Mouse (Mus musculus): ENCODE data around the gene Ccnt1.
"Not testable (repeated sequence)": the region's sequence is repeated elsewhere in the genome, so short reads cannot be mapped to it uniquely, and the experiment has no call there.

Ccnt1 gene

GRCm38 (mm10) chr15:98595049-98595448 is 24.3 kb upstream of the Ccnt1 start:
- DNase-seq, result no peak

DNA sequence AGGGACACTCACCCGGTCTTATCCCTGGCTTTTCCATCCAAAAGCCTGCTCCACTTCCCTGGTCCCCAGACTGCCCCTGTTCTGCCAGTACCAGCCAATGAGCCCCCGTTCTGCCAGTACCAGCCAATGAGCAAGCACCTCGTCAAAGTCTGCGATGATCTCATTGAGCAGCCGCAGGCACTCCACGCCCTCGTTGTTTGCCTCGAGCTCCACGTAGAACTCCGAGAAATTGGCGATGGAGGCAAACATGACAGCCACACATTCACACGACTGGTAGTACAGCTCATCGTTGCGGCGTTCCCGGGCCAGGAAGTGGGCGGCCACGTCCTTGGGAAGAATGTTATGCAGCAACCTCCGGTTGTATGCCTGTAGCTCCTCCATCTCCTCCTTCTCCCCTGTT is 23.5 kb upstream of the Ccnt1 start:
- no peak for DNase-seq

GRCm38 (mm10) chr15:98591396-98591795 is 20.7 kb upstream of the Ccnt1 start:
- DNase-seq, result no peak

GRCm38 (mm10) chr15:98589640-98590336 is 19.1 kb upstream of the Ccnt1 start:
- peak in 1 of 2 experiments; percentile 0 for DNase-seq

GRCm38 (mm10) chr15:98587751-98588150 is 17.0 kb upstream of the Ccnt1 start:
- no peak for DNase-seq

GRCm38 (mm10) chr15:98586141-98586540 is 15.4 kb upstream of the Ccnt1 start:
- DNase-seq, result not testable (repeated sequence)

GRCm38 (mm10) chr15:98585421-98585820 is 14.7 kb upstream of the Ccnt1 start:
- DNase-seq, result no peak

DNA sequence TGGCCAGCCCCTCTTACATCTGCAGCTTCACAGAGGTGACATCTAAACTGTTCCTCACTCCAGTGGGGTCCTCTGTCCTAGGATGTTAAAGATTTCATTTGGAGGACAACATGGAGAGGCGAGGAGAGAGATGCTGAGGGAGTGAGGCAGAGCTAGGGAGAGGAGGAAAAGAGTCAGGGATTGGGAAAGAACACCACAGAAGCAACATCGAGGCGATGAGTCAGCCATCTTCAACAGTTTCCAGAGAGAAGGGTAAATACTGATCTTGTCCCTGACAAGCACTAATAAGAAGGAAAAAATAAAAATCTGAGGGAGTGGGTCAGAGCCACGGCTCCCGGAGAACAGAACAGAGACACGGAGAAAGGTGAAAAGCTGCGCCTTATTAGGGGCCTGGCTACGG is 12.3 kb upstream of the Ccnt1 start:
- DNase-seq, result no peak

- no peak for DNase-seq
Observed at GRCm38 (mm10) chr15:98582410-98582809, 11.7 kb upstream of the Ccnt1 start.

- DNase-seq, result peak; percentile 77 to 86
Observed at GRCm38 (mm10) chr15:98579795-98580464, 9.2 kb upstream of the Ccnt1 start.

DNA sequence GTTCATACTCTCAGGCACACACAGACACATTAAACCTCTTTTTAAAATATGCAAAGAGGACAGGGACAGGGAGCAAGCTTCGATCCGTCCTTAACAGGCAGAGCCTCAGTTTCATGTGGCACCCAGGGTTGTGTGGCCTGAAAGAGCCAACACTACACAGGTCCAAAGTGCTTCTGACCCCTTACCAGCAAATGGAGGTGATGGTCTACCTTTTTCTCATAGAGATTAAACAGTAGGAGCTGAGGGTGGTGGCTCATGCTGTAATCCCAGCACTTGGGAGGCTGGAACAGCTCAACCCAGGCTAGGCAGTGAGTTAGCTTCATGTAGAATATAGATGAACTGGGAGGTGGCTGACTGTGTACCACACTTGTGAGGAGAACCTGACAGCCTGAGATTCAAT is 8.6 kb upstream of the Ccnt1 start:
- no peak for DNase-seq

DNA sequence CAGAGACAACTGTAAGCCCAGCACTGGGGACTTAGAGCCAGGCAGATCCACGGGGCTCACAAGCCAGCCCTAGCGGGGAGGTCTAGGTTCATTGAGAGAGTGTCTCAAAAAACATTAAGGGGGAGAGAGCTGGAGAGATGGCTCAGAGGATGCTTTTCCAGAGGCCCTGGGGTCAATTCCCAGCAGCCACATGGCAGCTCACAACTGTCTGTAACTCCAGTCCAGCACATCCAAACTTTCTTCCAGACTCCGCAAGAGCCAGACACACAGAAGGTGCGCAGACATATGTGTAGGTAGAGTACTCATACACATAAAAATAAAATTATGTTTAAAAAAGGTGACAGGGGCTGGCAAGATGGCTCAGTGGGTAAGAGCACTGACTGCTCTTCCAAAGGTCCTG is 2.6 kb upstream of the Ccnt1 start:
- no peak for DNase-seq

GRCm38 (mm10) chr15:98569795-98570365 is 843 bp downstream of the Ccnt1 start:
- no peak for DNase-seq

DNA sequence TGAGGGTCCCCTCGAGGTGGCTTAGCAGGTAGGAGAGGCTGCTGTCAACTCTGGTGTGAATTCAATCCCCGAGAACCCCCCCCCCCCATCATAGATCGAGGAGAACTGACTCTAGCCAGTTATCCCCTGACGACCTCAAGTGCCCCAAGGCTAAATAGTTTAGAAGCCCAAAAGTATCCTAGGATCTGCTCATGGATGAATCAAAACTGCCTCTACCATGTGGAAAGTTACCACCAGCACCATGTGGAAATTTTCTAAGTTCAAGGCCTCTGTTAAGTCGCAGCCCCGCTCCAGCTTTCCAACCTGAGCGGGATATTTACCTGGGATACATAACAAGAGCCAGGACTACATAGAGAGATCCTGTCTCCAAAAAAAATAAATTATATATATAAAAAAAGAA is 1.5 kb downstream of the Ccnt1 start:
- no peak for DNase-seq

DNA sequence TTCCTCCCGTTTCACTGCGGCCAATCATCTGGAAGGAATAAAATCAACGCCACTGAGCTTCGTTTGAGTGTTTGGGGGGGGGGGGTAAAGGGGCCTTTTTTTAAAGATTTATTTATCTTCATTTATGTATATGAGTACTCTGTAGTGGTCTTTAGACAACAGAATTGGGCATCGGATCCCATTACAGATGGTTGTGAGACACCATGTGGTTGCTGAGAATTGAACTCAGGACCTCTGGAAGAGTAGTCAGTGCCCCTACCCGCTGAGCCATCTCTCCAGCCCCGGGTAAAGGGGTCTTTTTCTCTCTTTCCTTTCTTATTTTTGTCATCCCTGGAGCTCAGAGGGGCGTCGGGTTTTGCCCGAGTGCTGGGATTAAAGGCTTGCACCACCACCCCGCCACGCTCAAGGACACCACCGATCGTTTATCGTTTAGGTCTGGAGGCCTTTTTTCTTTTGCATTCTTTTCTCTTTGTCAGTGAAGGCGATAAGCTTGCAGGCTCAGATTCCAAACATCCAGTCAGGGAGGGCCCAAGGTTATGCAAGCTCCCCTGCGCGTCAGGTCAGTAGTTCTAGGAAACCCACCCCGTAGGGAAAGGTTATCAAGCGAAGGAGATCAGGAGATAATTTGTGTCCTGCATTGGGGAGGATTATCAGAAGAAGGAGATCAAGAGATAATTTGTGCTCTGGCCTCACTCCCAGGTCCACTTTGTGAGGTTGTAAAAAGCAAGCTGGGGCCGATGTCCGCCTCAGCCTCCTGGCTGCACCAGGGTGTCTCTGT is 2.3 kb downstream of the Ccnt1 start:
- DNase-seq, result no peak

GRCm38 (mm10) chr15:98567278-98568134 is 3.2 kb downstream of the Ccnt1 start:
- DNase-seq, result peak; percentile 100

- no peak for DNase-seq
Observed at GRCm38 (mm10) chr15:98566973-98567277, 3.8 kb downstream of the Ccnt1 start.

DNA sequence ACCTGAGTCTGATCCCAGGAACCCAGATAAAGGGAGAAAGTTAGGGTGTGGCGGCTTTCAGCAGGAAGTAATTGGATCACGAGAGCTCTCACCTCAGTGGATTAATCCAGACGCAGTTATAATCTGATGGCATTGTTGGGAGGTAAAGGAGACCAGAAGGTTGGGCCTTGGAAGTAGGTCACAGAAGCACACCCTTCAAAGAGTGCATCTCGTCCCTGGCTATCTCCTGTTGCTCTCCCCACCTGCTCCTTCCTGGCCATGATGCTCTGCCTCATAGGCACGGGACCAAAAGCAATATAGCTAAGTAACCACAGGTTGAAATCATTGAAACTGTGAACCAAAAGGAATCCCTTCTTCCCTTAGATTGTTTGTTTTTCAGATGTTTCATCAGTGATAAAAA is 13.5 kb downstream of the Ccnt1 start:
- DNase-seq, result peak in 1 of 2 experiments; percentile 21

DNA sequence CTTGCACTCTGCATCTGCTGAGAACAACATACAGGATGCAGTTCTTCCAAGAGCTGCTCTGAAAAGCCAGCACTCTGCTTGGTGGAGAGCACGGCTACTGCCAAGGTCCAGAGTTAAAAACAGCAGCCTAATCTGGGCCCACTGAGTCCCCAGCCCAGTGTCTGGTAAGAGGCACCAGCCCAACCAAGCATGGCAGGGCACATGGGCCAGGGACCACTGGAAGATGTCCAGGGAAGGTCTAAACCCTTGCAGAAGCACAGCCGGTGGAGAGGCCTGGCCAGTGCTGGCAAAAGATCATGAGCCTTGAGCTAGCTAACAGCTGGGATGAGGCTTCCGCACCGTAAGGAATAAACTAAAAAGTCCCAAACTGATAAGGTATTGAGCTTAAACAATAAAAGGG is 14.8 kb downstream of the Ccnt1 start:
- no peak for DNase-seq

DNA sequence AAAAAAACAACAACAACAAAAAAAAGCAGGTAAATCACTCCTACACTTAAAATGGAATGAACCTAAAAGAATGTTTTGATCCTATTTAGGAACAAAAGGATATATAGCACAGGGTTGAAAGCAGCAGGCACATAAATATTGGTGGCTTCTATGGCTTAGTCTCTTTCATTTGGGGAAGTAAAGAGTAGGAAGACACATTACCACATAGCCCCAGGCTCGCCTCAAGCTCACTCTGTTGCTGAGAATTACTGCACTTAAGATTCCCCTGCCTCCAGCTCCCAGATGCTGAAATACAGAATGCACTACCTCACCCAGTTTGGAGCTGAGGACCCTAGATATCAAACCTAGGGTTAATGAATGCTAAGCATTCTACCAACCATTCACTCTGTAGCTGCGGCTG is 18.0 kb downstream of the Ccnt1 start:
- DNase-seq, result no peak

DNA sequence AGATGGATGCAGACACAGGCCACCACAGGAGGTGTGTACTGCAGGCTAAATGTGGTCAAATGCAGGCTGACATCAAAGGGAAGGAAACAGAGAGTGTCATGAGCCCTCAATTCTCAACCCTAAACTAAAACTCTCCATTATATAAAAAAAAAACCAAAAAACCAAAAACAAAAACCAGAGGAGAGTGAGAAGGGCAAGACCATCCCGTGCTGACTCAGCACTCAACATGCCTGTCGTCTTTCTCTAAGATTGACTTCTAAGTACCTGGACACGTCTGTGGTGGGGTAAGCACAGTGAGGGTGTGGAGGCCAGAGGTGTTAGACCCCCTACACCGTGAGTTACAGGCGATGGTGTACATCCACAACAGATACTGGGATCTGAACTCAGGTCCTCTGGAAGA is 23.9 kb downstream of the Ccnt1 start:
- DNase-seq, result peak in 1 of 2 experiments; percentile 24

DNA sequence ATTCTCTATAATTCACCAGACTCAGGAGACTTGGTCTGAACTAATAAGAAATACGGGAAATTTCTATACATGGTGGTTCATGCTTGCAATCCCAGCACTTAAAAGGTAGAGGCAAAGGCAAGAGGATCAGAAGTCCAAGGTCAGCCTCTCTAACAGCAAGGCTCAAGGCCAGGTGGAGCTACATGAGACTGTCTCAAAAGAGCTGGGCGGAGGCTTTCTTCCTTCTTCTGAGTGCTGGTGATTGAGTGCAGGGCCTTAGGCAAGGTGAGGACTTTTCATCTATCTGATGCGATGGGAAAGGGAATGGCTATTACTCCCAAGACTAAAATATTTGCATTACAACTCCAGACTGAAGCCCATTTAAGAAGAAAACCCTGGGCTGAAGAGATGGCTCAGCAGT is 25.6 kb downstream of the Ccnt1 start:
- no peak for DNase-seq

DNA sequence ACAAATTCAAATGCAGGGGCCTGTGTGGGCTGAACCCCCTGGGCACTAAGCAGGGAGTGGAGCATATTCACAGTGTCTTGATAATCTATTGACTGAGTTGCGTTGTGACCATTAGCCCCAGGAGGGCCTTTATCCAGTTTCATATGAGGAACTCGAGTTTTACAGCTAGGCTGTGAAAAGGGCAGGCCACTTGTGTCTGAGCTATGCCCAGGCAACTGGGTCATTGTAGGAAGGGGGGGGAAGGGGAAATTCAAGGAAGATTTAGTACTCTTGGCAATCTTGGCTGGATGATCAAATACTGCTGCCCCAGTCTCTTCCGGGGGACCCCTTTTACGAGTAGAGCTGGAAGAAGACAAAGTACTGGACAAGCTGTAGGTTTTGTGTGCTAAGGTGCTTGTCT is 27.4 kb downstream of the Ccnt1 start:
- no peak for DNase-seq

Data from cerebellum, postnatal 36 days (tissue).